Mouse (Mus musculus): ENCODE measurements at regions not wholly inside any gene's neighbourhood (a gene's known extent, or its start where the extent isn't known, plus 50 kb on each side); places are given as distances from the start of the nearest gene placed in this dataset.
A peak's percentile ranks its signal among the peaks of the same experiment; 100 is the strongest.

DNA sequence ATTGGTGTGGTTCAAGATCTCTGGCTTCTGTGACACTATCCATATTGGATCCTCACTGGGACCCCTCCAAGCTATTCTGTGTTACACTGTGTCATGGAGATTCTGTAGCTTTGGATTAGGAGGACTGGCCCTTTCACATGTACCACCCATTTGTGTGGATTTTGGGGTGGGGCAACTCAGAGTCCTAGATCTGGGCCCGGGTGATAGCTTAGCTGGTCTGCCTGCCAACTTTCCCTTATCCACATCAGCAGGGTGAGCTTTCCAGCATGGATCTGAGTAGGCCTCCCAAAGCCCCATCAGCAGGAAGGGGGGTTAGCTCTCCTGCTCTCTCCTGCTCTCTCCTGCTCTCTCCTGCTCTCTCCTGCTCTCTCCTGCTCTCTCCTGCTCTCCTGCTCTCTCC lies 152.3 kb downstream of the Spata18 start:
- H3K27me3 ChIP-seq = no peaks in the 10 kb centered on the region
- ATAC-seq (ENCODE audit: insufficient number of reproducible peaks, insufficient read depth, low FRiP score, low TSS enrichment, low read depth) = no peak
- no peaks in the 10 kb centered on the region for H3K36me3 ChIP-seq
- no peak overlapping the region for H3K9ac ChIP-seq
- no peaks in the 10 kb centered on the region for H3K4me1 ChIP-seq
- 88% methylated on average over 1 of the region's 1 CpGs for WGBS
- no peak overlapping the region for H3K4me3 ChIP-seq
- no peak overlapping the region for H3K27ac ChIP-seq
- no peaks in the 10 kb centered on the region for H3K9me3 ChIP-seq
- H3K4me2 ChIP-seq = no peak overlapping the region

DNA sequence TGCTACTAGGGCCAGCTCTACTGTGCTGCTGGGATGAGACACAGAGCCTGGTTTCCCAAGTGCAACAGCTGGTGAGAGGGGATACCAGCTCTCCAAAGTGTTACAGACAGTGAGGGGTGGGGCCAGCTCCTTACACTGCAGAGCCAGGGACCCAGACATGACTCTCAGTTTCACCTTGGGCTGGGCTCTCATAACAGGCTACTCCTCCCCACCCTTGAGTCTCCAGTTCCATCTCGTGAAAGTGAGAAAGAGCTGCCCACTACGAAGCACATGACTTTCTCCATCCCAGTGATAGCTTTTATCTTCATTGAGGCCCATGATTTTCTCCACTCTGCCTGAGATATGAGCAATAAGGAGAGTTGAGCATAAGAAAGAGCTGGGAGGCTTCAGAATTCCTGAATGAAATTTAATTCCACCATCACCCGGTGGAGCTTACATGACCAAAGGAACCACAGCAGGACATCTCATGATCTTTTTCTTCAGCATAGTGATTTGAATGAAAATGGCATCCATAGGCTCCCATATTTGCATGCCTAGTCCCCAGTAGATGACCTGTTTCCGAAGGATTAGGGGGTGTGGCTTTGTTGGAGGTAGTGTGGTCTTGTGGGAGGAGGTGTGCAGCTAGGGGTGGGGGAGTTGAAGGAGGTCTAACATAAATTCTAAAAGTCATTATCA lies 153.5 kb downstream of the Spata18 start:
- Histone ChIP-seq H3K27ac (no peak overlapping the region), H3K9me3 (no peaks in the 10 kb centered on the region), H3K4me1 (no peaks in the 10 kb centered on the region), H3K9ac (no peak overlapping the region), H3K4me2 (no peak overlapping the region), H3K36me3 (no peaks in the 10 kb centered on the region), H3K27me3 (no peaks in the 10 kb centered on the region), H3K4me3 (no peak overlapping the region)
- 80% methylated on average over 4 of the region's 4 CpGs for WGBS
- no peak for ATAC-seq (ENCODE audit: insufficient number of reproducible peaks, insufficient read depth, low FRiP score, low TSS enrichment, low read depth)

DNA sequence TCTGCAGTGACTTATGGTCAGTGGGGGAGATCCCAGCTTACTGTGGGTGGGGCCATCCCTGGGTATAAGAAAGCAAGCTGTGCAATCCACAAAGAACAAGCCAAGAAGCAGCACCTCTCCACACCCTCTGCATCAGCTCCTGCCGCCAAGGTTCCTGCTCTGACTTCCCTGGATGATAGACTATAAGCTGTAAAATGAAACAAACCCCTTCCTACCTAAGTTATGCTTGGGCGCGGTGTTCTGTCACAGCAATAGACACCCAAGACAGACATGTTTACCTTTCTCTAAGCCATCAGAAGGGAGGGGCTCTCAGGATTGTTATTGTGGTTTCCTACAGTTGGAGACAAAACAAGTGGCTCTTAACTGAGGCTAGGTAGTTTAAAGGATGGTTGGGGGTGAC lies 159.5 kb downstream of the Spata18 start:
- Histone ChIP-seq H3K9ac (no peak overlapping the region), H3K4me1 (no peaks in the 10 kb centered on the region), H3K27ac (no peak overlapping the region), H3K36me3 (no peaks in the 10 kb centered on the region), H3K27me3 (no peaks in the 10 kb centered on the region), H3K4me2 (no peak overlapping the region), H3K9me3 (peaks cover 1% of the 10 kb centered on the region; the same call in 1 of the 2 replicates), H3K4me3 (no peak overlapping the region)
- ATAC-seq (ENCODE audit: insufficient number of reproducible peaks, insufficient read depth, low FRiP score, low TSS enrichment, low read depth) = no peak
- WGBS = 87% methylated on average over 3 of the region's 3 CpGs

DNA sequence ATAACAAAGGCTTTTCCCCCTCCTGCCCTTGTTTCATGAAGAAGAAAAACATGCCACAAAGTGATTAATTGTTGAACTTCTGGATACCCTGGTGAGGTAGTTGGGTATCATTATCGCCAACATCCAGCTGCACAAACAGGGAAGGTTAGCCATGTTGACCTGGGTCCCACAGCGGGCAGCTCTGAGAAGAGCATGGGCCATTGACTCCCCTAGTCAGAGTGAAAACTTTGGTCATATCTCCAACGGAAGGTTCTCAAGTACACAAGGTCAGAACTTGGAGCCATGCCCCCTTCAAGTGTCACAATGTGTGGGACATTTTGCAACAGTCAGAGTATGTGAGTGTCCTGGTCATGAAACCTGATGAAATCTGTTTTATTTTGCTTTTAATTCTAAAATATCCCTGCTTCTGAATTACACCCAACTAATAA lies 159.9 kb downstream of the Spata18 start:
- no peak overlapping the region for H3K9ac ChIP-seq
- no peak for ATAC-seq (ENCODE audit: insufficient number of reproducible peaks, insufficient read depth, low FRiP score, low TSS enrichment, low read depth)
- H3K27ac ChIP-seq = no peak overlapping the region
- H3K36me3 ChIP-seq = no peaks in the 10 kb centered on the region
- no peaks in the 10 kb centered on the region for H3K4me1 ChIP-seq
- 77% methylated on average over 3 of the region's 3 CpGs for WGBS
- no peak overlapping the region for H3K4me2 ChIP-seq
- no peak overlapping the region for H3K4me3 ChIP-seq
- no peaks in the 10 kb centered on the region for H3K27me3 ChIP-seq
- peaks cover 4% of the 10 kb centered on the region for H3K9me3 ChIP-seq

DNA sequence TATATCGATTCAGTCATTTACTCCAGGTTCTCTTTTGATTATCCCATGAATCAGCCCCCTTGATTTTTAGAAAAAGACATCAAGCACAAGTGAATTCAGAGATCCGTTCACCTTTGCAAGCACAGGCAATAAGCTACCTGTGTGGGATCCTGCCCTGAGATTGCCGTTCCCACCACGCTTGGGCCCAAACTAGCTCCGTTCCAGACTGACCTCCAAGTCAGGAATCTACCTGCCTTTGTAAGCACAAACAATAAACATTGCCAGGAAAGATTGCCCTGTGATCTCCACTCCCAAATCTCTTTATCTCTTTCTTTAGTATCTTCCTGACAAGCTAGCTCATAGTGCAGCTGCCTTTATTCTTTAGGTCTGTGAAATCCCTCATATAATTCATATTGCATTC lies 164.6 kb downstream of the Spata18 start:
- no peak for ATAC-seq (ENCODE audit: insufficient number of reproducible peaks, insufficient read depth, low FRiP score, low TSS enrichment, low read depth)
- peaks cover 4% of the 10 kb centered on the region for H3K9me3 ChIP-seq
- no peak overlapping the region for H3K4me2 ChIP-seq
- no peaks in the 10 kb centered on the region for H3K27me3 ChIP-seq
- no peak overlapping the region for H3K4me3 ChIP-seq
- no peak overlapping the region for H3K27ac ChIP-seq
- no peak overlapping the region for H3K9ac ChIP-seq
- WGBS = 91% methylated on average over 5 of the region's 5 CpGs
- H3K36me3 ChIP-seq = no peaks in the 10 kb centered on the region
- H3K4me1 ChIP-seq = no peaks in the 10 kb centered on the region

DNA sequence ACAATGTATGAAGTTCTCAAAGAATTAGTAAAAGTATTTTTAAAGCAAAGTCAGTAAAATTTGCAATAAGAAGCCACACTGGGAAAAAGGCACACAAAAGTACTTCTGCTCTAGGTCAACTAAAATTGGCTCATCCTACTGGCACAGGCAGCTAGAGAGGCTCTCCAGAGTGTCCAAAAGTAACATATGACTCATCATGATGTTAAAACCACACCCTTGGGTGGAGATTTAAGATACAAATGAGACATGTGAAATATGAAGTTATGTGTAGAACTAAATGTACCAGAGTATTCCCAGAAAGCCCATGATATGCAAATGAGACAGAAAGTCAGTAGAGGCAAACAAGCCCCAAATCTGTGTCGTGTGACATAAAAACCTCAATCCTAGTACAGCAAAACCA lies 166.0 kb downstream of the Spata18 start:
- 86% methylated on average over 1 of the region's 1 CpGs for WGBS
- no peaks in the 10 kb centered on the region for H3K36me3 ChIP-seq
- no peak overlapping the region for H3K27ac ChIP-seq
- H3K9me3 ChIP-seq = peaks cover 4% of the 10 kb centered on the region
- no peak overlapping the region for H3K9ac ChIP-seq
- H3K4me2 ChIP-seq = no peak overlapping the region
- no peaks in the 10 kb centered on the region for H3K27me3 ChIP-seq
- ATAC-seq (ENCODE audit: insufficient number of reproducible peaks, insufficient read depth, low FRiP score, low TSS enrichment, low read depth) = no peak
- H3K4me1 ChIP-seq = no peaks in the 10 kb centered on the region
- H3K4me3 ChIP-seq = no peak overlapping the region

DNA sequence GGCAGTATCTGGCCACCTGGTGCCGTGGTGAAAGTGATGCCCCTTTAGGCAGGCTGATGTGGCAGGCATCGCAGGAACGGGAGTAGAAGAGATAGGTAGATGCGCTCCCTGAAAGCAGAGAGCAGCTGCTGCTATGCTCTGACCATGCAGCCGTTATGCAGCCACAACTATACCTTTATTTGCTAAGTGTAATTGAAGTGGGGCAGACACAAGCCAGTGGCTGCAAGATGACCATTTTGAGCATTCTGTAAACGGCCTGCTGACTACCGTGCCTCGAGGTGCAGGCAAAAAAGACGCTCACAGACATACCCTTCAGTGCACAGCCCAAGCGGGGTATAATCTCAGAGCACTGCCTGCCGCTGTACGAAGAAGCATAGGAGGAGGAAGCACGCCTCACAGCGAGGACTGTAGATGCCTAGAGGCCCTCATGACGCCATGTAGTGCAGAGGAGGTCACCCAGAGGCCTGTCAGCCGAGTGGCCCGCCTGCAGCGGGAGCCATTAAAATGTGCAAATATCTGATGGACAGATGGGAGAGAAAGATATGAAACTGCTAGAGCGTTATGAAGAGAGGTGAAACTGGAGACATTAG lies 170.9 kb downstream of the Spata18 start:
- H3K4me1 ChIP-seq = no peaks in the 10 kb centered on the region
- H3K27me3 ChIP-seq = no peaks in the 10 kb centered on the region
- 64% methylated on average over 19 of the region's 19 CpGs for WGBS
- ATAC-seq (ENCODE audit: insufficient number of reproducible peaks, insufficient read depth, low FRiP score, low TSS enrichment, low read depth) = no peak
- no peak overlapping the region for H3K4me2 ChIP-seq
- no peak overlapping the region for H3K9ac ChIP-seq
- H3K27ac ChIP-seq = no peak overlapping the region
- H3K9me3 ChIP-seq = no peaks in the 10 kb centered on the region
- H3K4me3 ChIP-seq = no peak overlapping the region
- H3K36me3 ChIP-seq = no peaks in the 10 kb centered on the region

DNA sequence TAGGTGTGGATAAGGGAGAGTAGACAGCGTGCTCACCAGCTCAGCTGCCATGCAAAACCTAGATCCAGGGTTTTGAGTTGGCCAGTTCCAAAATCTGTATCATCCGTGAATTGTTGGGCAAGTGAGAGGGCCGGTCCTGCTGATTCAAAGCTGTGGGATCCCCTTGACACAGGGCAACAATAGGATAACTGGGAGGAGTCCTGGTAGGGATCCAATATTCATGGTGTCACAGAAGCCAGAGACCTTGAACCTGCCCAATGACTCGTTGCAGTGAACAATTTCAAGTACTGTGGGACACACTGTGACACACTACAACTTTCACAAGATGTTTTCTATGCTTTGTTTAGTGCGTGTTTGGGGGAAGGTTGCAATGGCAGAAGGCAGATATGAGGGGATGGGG lies 172.2 kb downstream of the Spata18 start:
- Histone ChIP-seq H3K4me3 (no peak overlapping the region), H3K36me3 (no peaks in the 10 kb centered on the region), H3K4me2 (no peak overlapping the region), H3K27ac (no peak overlapping the region), H3K4me1 (no peaks in the 10 kb centered on the region), H3K9ac (no peak overlapping the region), H3K9me3 (no peaks in the 10 kb centered on the region), H3K27me3 (no peaks in the 10 kb centered on the region)
- ATAC-seq (ENCODE audit: insufficient number of reproducible peaks, insufficient read depth, low FRiP score, low TSS enrichment, low read depth) = no peak
- 86% methylated on average over 5 of the region's 5 CpGs for WGBS

DNA sequence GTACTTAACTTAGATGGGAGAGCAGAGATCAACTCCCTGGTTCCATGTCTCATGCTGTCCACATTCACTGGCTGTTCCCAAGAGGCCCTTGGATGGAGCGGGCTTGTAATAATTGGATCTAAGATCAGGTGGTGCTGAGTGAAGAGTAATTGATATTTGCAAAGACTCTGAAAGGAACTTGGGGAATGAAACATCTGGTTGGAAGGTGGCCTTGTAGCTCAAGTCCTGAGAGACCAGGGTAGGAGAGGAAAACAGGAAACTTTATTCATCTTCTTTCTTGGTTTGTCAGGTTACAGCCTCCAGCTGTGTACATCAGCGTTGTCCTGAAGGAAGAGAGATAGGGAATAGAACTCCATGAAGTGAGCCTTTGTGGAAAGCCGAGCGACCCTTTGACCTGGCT lies 175.8 kb downstream of the Spata18 start:
- H3K36me3 ChIP-seq = no peaks in the 10 kb centered on the region
- H3K4me2 ChIP-seq = no peak overlapping the region
- no peaks in the 10 kb centered on the region for H3K4me1 ChIP-seq
- no peak overlapping the region for H3K27ac ChIP-seq
- WGBS = 74% methylated on average over 4 of the region's 4 CpGs
- no peak overlapping the region for H3K9ac ChIP-seq
- no peak overlapping the region for H3K4me3 ChIP-seq
- H3K27me3 ChIP-seq = no peaks in the 10 kb centered on the region
- no peaks in the 10 kb centered on the region for H3K9me3 ChIP-seq
- no peak for ATAC-seq (ENCODE audit: insufficient number of reproducible peaks, insufficient read depth, low FRiP score, low TSS enrichment, low read depth)

DNA sequence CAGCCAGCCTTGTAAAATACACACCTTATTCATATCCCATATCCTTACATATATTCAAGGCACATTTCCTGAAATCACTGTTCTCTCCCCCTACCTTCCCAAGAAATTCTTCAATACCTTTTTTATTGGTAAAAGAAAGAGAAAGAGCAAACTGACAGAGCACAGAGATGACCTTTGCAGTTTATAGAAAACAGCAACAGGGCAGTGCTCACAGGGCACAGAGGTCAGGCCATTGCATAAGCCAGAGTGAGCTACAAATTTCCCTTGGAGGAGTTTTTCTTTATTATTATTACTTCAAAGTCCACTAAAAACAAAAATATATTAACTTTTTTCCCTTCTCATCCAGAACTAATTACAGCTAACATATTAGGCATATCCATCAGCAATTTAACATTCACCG lies 182.5 kb downstream of the Spata18 start:
- H3K9me3 ChIP-seq = no peaks in the 10 kb centered on the region
- H3K9ac ChIP-seq = no peak overlapping the region
- no peak overlapping the region for H3K4me2 ChIP-seq
- H3K4me1 ChIP-seq = no peaks in the 10 kb centered on the region
- no peak for ATAC-seq (ENCODE audit: insufficient number of reproducible peaks, insufficient read depth, low FRiP score, low TSS enrichment, low read depth)
- WGBS = 54% methylated on average over 1 of the region's 1 CpGs
- H3K27me3 ChIP-seq = no peaks in the 10 kb centered on the region
- no peaks in the 10 kb centered on the region for H3K36me3 ChIP-seq
- H3K4me3 ChIP-seq = no peak overlapping the region
- no peak overlapping the region for H3K27ac ChIP-seq

DNA sequence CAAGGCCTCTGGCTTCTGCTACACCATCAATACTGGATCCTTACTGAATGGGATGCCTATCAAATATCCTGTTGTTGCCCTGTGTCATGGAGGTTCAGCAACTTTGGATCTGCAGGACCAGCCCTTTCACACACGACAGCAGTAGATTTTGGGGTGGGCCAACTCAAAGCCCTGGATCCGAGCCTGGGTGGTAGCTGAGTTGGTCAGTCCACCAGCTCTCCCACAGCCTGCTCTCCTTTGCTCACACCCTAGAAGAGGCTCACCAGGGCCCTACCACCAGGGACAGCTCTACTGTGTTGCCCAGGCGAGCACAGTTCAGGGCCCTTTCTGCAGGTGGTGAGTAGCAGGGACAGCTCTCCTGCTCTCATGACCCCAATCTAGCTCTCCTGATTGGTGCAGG lies 192.6 kb downstream of the Spata18 start:
- H3K4me2 ChIP-seq = no peak overlapping the region
- no peak overlapping the region for H3K4me3 ChIP-seq
- ATAC-seq (ENCODE audit: insufficient number of reproducible peaks, insufficient read depth, low FRiP score, low TSS enrichment, low read depth) = no peak
- H3K9ac ChIP-seq = no peak overlapping the region
- 78% methylated on average over 3 of the region's 3 CpGs for WGBS
- no peaks in the 10 kb centered on the region for H3K9me3 ChIP-seq
- H3K27me3 ChIP-seq = no peaks in the 10 kb centered on the region
- peaks cover 10% of the 10 kb centered on the region for H3K4me1 ChIP-seq
- H3K27ac ChIP-seq = no peak overlapping the region
- H3K36me3 ChIP-seq = no peaks in the 10 kb centered on the region

DNA sequence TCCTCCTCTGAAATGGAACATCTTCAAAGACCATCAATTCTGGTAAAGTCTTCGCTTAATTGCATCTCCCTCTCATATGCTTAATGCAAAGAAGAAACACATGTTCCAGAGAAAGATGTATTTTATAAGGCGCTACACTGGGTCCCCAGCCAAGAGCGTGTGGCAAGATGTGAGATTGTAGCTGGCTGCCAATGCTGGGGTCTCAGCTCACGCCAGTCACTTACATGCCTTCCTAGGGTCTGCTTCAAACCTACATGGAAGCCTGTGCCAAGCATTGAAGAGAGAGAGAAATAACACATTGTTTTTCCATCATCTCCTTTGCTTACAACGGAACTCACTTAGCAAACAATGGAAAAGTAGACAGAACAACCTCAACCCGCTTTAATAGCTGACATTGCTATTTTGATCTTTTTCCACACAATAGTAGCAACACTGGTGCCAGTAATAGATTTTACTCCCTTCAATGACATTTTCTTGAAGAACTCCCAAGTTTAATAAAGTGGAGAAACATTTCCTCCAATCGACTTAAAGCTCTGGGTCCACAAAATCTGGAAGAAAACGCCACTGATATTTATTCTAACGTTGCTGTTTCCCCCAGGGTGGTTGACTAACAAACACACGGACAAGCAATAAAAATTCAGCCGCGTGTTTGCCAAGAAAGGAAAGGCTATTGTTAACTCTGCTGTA lies 195.1 kb downstream of the Spata18 start:
- peak overlapping the region; percentile 76 for H3K27ac ChIP-seq
- WGBS = 54% methylated on average over 12 of the region's 12 CpGs
- no peak for ATAC-seq (ENCODE audit: insufficient number of reproducible peaks, insufficient read depth, low FRiP score, low TSS enrichment, low read depth)

More for the DNA sequence above, 195.1 kb downstream of the Spata18 start:
- Histone ChIP-seq H3K4me3 (no peak overlapping the region), H3K36me3 (no peaks in the 10 kb centered on the region), H3K9me3 (no peaks in the 10 kb centered on the region), H3K4me1 (peaks cover 10% of the 10 kb centered on the region), H3K4me2 (no peak overlapping the region), H3K27me3 (no peaks in the 10 kb centered on the region), H3K9ac (no peak overlapping the region)

Measured in embryonic facial prominence, embryonic 13.5 days (tissue).